Mouse (Mus musculus) pancreas, adult 10 weeks (tissue): ENCODE data around the gene Fcgr3. TPM values are rescaled to one million over a fixed set of nuclear protein-coding genes. Genes with fewer than 3 reads are reported as not detected.

ENCODE experiments used
- polyA plus RNA-seq: library from polyadenylated mRNA; stranded (reverse); fragments of 350-450 nt; fragmentation: Illumina TruSeq; extraction: RNeasy Lipid Tissue Mini Kit (QIAGEN cat#74804); gene quantifications from one replicate; pipeline ENCODE4 v1.2.3, GENCODE M21; 2015; ENCODE audit warnings: low read depth, low replicate concordance; ENCODE audit not compliant: insufficient read depth

Gene Fcgr3
- polyA plus RNA-seq: 10.0 TPM

DNA sequence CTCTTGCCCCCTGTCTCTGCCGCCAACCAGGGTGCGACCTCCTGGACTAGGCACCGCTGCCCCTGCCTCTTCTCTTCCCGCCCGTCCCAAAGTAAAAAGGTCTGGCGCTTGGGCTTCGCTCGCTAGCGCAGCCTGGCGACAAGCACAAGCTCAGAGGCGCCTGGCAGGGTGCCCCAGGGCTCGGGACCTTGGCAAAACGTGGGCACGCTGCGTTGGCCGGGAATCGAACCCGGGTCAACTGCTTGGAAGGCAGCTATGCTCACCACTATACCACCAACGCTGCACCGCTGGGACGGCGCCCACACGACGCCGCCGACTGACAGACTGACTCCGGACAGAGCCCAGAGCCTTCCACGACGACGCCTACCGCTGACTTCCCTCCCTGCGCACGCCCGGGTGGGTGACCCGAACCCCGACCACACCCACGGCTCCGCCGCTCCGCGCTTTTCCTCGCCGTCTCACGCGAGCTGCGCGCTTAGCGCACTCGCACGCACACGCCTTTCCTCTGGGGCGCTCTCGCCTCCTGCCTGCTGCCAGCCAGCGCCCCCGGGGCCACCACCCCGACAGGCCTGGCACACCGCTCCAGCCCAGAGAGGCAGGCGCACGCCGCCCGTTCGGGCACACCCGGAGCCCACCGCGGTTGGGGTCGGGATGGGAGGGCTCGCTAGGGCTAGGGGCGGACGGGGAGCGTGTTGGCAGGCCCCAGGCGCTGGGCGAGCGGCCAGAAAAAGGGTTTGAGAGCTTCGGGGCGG is at the start of gene Fcgr3:
Fcgr3 (minus strand) TSS at position 445 of the 752 bp plus-strand sequence.

DNA sequence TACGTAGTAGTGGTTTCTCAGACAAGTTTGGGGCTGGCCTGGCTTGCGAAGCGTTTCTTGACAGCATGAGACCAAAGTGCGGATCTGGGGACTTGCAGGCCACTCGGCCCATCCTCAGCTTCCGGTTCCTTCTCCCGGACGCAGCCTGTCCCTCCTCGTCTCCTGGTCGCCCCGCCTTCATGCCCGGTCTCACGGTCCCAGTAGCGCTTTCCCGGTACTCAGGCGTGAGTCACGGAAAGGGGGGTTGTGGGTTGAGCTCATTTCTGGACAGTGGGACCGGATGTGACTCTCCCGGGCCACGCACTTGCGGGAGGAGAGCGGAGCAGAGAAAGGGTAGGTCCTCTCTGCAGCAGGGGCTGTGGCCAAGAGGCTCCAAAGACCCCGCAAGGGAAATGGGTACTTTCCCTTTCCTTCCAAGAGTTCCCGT is 49.2 kb upstream of the Fcgr3 start, which contains the start of gene Cfap126:
Cfap126 (plus strand) TSS at position 46 of the 427 bp plus-strand sequence.

DNA sequence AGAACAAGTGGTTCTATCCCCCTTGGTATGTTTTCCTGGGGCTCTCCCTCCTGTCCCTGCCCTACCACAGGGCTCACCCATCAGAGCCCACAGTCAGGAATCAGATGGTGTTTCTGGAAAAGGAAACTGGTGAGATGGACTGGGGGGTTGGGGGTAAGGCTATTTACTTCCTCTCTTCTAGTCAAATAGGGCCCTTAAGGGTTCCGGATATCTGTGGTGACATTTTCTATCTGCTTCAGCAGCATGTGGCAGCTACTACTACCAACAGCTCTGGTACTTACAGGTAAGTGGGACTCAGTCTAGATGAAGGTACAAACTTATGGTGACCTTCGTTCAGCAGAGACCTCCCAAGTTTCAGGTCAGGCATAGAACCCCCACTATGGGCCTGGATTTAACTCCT is 46.0 kb downstream of the Fcgr3 start, which contains the start of gene Fcgr4:
Fcgr4 (plus strand) TSS at position 184 of the 400 bp plus-strand sequence.

Other genes starting within 250 kb of the Fcgr3 start
- gene Atf6, start 197.2 kb downstream of the Fcgr3 start, polyA plus RNA-seq: 7.7 TPM
- gene Gm26620, start 179.9 kb downstream of the Fcgr3 start, polyA plus RNA-seq: not detected
- gene Dusp12, start 179.4 kb downstream of the Fcgr3 start, polyA plus RNA-seq: 8.2 TPM
- not detected for gene Fcrlb, start 152.0 kb downstream of the Fcgr3 start, polyA plus RNA-seq
- not detected for gene Fcrla, start 137.4 kb downstream of the Fcgr3 start, polyA plus RNA-seq
- gene Fcgr2b, start 88.4 kb downstream of the Fcgr3 start, polyA plus RNA-seq: 6.6 TPM
- gene Fcgr4, start 46.0 kb downstream of the Fcgr3 start, polyA plus RNA-seq: 0.68 TPM
- gene Cfap126, start 49.0 kb upstream of the Fcgr3 start, polyA plus RNA-seq: 1.6 TPM
- gene Sdhc, start 85.7 kb upstream of the Fcgr3 start, polyA plus RNA-seq: 17.8 TPM
- 1.4 TPM for gene Mpz, start 85.8 kb upstream of the Fcgr3 start, polyA plus RNA-seq
- gene Pcp4l1, start 131.3 kb upstream of the Fcgr3 start, polyA plus RNA-seq: 10.0 TPM
- not detected for gene Nr1i3, start 149.0 kb upstream of the Fcgr3 start, polyA plus RNA-seq
- 19.5 TPM for gene Tomm40l, start 157.6 kb upstream of the Fcgr3 start, polyA plus RNA-seq
- gene Apoa2, start 160.1 kb upstream of the Fcgr3 start, polyA plus RNA-seq: not detected
- 14.0 TPM for gene Fcer1g, start 169.4 kb upstream of the Fcgr3 start, polyA plus RNA-seq
- 0.94 TPM for gene Adamts4, start 185.5 kb upstream of the Fcgr3 start, polyA plus RNA-seq
- 77.8 TPM for gene Ndufs2, start 186.5 kb upstream of the Fcgr3 start, polyA plus RNA-seq
- gene B4galt3, start 205.4 kb upstream of the Fcgr3 start, polyA plus RNA-seq: 14.4 TPM
- 18.2 TPM for gene Ppox, start 216.3 kb upstream of the Fcgr3 start, polyA plus RNA-seq
- 16.4 TPM for gene Usp21, start 223.1 kb upstream of the Fcgr3 start, polyA plus RNA-seq
- gene Ufc1, start 230.1 kb upstream of the Fcgr3 start, polyA plus RNA-seq: 42.1 TPM